Mouse (Mus musculus): ENCODE measurements around the gene Gp5. TPM values are rescaled to one million over a fixed set of nuclear protein-coding genes. Genes with fewer than 3 reads are reported as not detected.
A peak's percentile ranks its signal among the peaks of the same experiment; 100 is the strongest.

The Gp5 gene
- polyA plus RNA-seq, 1 experiment from 2014 or later: 0.11 TPM

GRCm38 (mm10) chr16:30290436-30290835 lies 20.1 kb downstream of the Gp5 start:
- H3K4me3 ChIP-seq (ENCODE audit: low read depth, low read length): no peak overlapping the region
- no peak for TF ChIP-seq EP300 (optimal IDR thresholded peaks at IDR 0.05)
- no peak for TF ChIP-seq CTCF (IDR thresholded peaks at IDR 0.05; ENCODE audit: low read depth)
- no peak overlapping the region for H3K4me2 ChIP-seq (replicated peaks; ENCODE audit: low read depth)
- H3K27me3 ChIP-seq (ENCODE audit: control insufficient read depth, insufficient read depth, low read length): no peaks in the 10 kb centered on the region
- no peaks in the 10 kb centered on the region for H3K4me1 ChIP-seq (replicated peaks; ENCODE audit: control insufficient read depth, insufficient read depth)
- ATAC-seq (ENCODE audit: low FRiP score, low TSS enrichment): no peak
- no peaks in the 10 kb centered on the region for H3K9me3 ChIP-seq (ENCODE audit: control insufficient read depth, low read length)
- no peak overlapping the region for H3K9ac ChIP-seq (ENCODE audit: low read length)
- 66% methylated on average over 6 of the region's 6 CpGs for WGBS
- no peak overlapping the region for H3K27ac ChIP-seq (replicated peaks)
- no peak for DNase-seq (ENCODE audit: low spot score)
- no peaks in the 10 kb centered on the region for H3K36me3 ChIP-seq (ENCODE audit: control insufficient read depth, insufficient read depth, low read length)

GRCm38 (mm10) chr16:30285701-30286100 lies 24.9 kb downstream of the Gp5 start:
- TF ChIP-seq CTCF (IDR thresholded peaks at IDR 0.05; ENCODE audit: low read depth) (no peak), EP300 (optimal IDR thresholded peaks at IDR 0.05) (no peak)
- no peak for ATAC-seq (ENCODE audit: low FRiP score, low TSS enrichment)
- 68% methylated on average over 4 of the region's 4 CpGs for WGBS

GRCm38 (mm10) chr16:30283743-30284337 lies 26.7 kb downstream of the Gp5 start:
- WGBS: 2% methylated on average over 15 of the region's 15 CpGs
- Histone ChIP-seq H3K9ac (ENCODE audit: low read length) (no peak overlapping the region), H3K4me3 (ENCODE audit: low read depth, low read length) (no peak overlapping the region)

More at GRCm38 (mm10) chr16:30285701-30286100, 24.9 kb downstream of the Gp5 start:
- DNase-seq (ENCODE audit: low spot score): no peak
- Histone ChIP-seq H3K4me3 (ENCODE audit: low read depth, low read length) (no peak overlapping the region), H3K9me3 (ENCODE audit: control insufficient read depth, low read length) (no peaks in the 10 kb centered on the region), H3K4me2 (replicated peaks; ENCODE audit: low read depth) (no peak overlapping the region), H3K4me1 (replicated peaks; ENCODE audit: control insufficient read depth, insufficient read depth) (no peaks in the 10 kb centered on the region), H3K9ac (ENCODE audit: low read length) (no peak overlapping the region), H3K36me3 (ENCODE audit: control insufficient read depth, insufficient read depth, low read length) (no peaks in the 10 kb centered on the region), H3K27ac (replicated peaks) (no peak overlapping the region), H3K27me3 (ENCODE audit: control insufficient read depth, insufficient read depth, low read length) (no peaks in the 10 kb centered on the region)

GRCm38 (mm10) chr16:30282844-30283495 lies 27.6 kb downstream of the Gp5 start, which contains the start of gene Lrrc15:
TSS of gene Lrrc15 (minus strand) at chr16:30283256.
- Histone ChIP-seq H3K4me1 (replicated peaks; ENCODE audit: control insufficient read depth, insufficient read depth) (no peaks in the 10 kb centered on the region), H3K9me3 (ENCODE audit: control insufficient read depth, low read length) (no peaks in the 10 kb centered on the region), H3K27ac (replicated peaks) (no peak within 1 kb of the TSS), H3K36me3 (ENCODE audit: control insufficient read depth, insufficient read depth, low read length) (no peaks in the 10 kb centered on the region), H3K4me2 (replicated peaks; ENCODE audit: low read depth) (peak within 1 kb of the TSS; percentile 40), H3K27me3 (ENCODE audit: control insufficient read depth, insufficient read depth, low read length) (no peaks in the 10 kb centered on the region), H3K9ac (ENCODE audit: low read length) (0 out of 2 replicates have a peak within 1 kb of the TSS, but pooled peaks have one; percentile 5), H3K4me3 (ENCODE audit: low read depth, low read length) (peak within 1 kb of the TSS; percentile 23)
- ATAC-seq (ENCODE audit: low FRiP score, low TSS enrichment) (peak; percentile 29), DNase-seq (ENCODE audit: low spot score) (peak; percentile 42)
- WGBS: 12% methylated on average over 34 of the region's 34 CpGs
- TF ChIP-seq CTCF (IDR thresholded peaks at IDR 0.05; ENCODE audit: low read depth) (peak; percentile 54), EP300 (optimal IDR thresholded peaks at IDR 0.05) (no peak)

More at GRCm38 (mm10) chr16:30283743-30284337, 26.7 kb downstream of the Gp5 start:
- TF ChIP-seq EP300 (optimal IDR thresholded peaks at IDR 0.05): no peak
- TF ChIP-seq CTCF (IDR thresholded peaks at IDR 0.05; ENCODE audit: low read depth): peak; percentile 80
- H3K36me3 ChIP-seq (ENCODE audit: control insufficient read depth, insufficient read depth, low read length): no peaks in the 10 kb centered on the region
- no peaks in the 10 kb centered on the region for H3K9me3 ChIP-seq (ENCODE audit: control insufficient read depth, low read length)
- H3K4me1 ChIP-seq (replicated peaks; ENCODE audit: control insufficient read depth, insufficient read depth): no peaks in the 10 kb centered on the region
- DNase-seq (ENCODE audit: low spot score): peak; percentile 77
- 0 out of 2 replicates have a peak, but pooled peaks have one; percentile 46 for ATAC-seq (ENCODE audit: low FRiP score, low TSS enrichment)
- no peak overlapping the region for H3K27ac ChIP-seq (replicated peaks)
- no peaks in the 10 kb centered on the region for H3K27me3 ChIP-seq (ENCODE audit: control insufficient read depth, insufficient read depth, low read length)
- peak overlapping the region; percentile 39 for H3K4me2 ChIP-seq (replicated peaks; ENCODE audit: low read depth)

GRCm38 (mm10) chr16:30280676-30281297 lies 29.8 kb downstream of the Gp5 start:
- H3K4me1 ChIP-seq (replicated peaks; ENCODE audit: control insufficient read depth, insufficient read depth): no peaks in the 10 kb centered on the region
- H3K4me3 ChIP-seq (ENCODE audit: low read depth, low read length): no peak overlapping the region
- no peaks in the 10 kb centered on the region for H3K27me3 ChIP-seq (ENCODE audit: control insufficient read depth, insufficient read depth, low read length)
- H3K4me2 ChIP-seq (replicated peaks; ENCODE audit: low read depth): no peak overlapping the region
- H3K36me3 ChIP-seq (ENCODE audit: control insufficient read depth, insufficient read depth, low read length): no peaks in the 10 kb centered on the region
- peak; percentile 15; the same call in 1 of the 2 replicates for ATAC-seq (ENCODE audit: low FRiP score, low TSS enrichment)
- DNase-seq (ENCODE audit: low spot score): no peak
- TF ChIP-seq EP300 (optimal IDR thresholded peaks at IDR 0.05) (no peak), CTCF (IDR thresholded peaks at IDR 0.05; ENCODE audit: low read depth) (no peak)
- H3K9ac ChIP-seq (ENCODE audit: low read length): no peak overlapping the region
- WGBS: 27% methylated on average over 4 of the region's 4 CpGs
- no peaks in the 10 kb centered on the region for H3K9me3 ChIP-seq (ENCODE audit: control insufficient read depth, low read length)
- H3K27ac ChIP-seq (replicated peaks): no peak overlapping the region
